Mouse (Mus musculus) small intestine, adult 2 months (tissue): ENCODE results near the gene Gm20604. TPM values are rescaled to one million over a fixed set of nuclear protein-coding genes. Genes with fewer than 3 reads are reported as not detected.

Experiments
- H3K27ac ChIP-seq: fragments of 200-500 bp; 2 replicates; pipeline ENCODE4 v1.5.1; 2012; ENCODE audit warnings: low read depth, low read length, control low read depth, inconsistent platforms; ENCODE audit not compliant: insufficient read depth
- H3K27me3 ChIP-seq: fragments of 200-500 bp; 2 replicates; pipeline ENCODE4 v1.6.1; 2012; ENCODE audit warnings: mild to moderate bottlenecking, moderate library complexity, low read length, inconsistent platforms; ENCODE audit not compliant: control insufficient read depth, insufficient read depth
- H3K36me3 ChIP-seq: fragments of 200-500 bp; 2 replicates; pipeline ENCODE4 v1.6.1; 2012; ENCODE audit warnings: mild to moderate bottlenecking, low read length, control low read depth, inconsistent platforms; ENCODE audit not compliant: control insufficient read depth, insufficient read depth
- H3K4me1 ChIP-seq: fragments of 200-500 bp; 2 replicates; pipeline ENCODE4 v1.6.1; 2012; ENCODE audit warnings: low read length, inconsistent platforms, mixed read lengths; ENCODE audit not compliant: control insufficient read depth, insufficient read depth, insufficient read length
- H3K4me3 ChIP-seq: fragments of 200-500 bp; 2 replicates; pipeline ENCODE4 v1.5.1; 2012; ENCODE audit warnings: low read depth, mild to moderate bottlenecking, control low read depth, inconsistent platforms, low read length, moderate library complexity
- CTCF ChIP-seq: fragments of 200-500 bp; IDR thresholded peaks from 2 replicates; pipeline ENCODE4 v1.5.1; 2012; ENCODE audit warnings: low read depth, mild to moderate bottlenecking, control low read depth, inconsistent platforms, low read length, moderate library complexity, mixed read lengths; ENCODE audit not compliant: insufficient replicate concordance, insufficient read length; ENCODE audit errors: extremely low read depth
- POLR2A ChIP-seq: fragments of 200-500 bp; IDR thresholded peaks from 2 replicates; pipeline ENCODE4 v1.6.1; 2012; ENCODE audit warnings: low read depth, mild to moderate bottlenecking, control low read depth, inconsistent platforms, low read length, moderate library complexity
- WGBS: fragments of 180-500 bp; shearing (Covaris S2); methylation state at CpG from one replicate; pipeline ENCODE4 v1.1.7; 2018; 5-methylcytosine and 5-hydroxymethylcytosine counted together
- polyA plus RNA-seq: library from polyadenylated mRNA; depleted of rRNA; stranded (reverse); fragments of >200 nt; gene quantifications from 2 replicates; pipeline ENCODE4 v1.2.3, GENCODE M21; 2012; rRNA removed

Gm20604 gene
- polyA plus RNA-seq, result 0.47 and 0.84 TPM in 2 replicates

DNA sequence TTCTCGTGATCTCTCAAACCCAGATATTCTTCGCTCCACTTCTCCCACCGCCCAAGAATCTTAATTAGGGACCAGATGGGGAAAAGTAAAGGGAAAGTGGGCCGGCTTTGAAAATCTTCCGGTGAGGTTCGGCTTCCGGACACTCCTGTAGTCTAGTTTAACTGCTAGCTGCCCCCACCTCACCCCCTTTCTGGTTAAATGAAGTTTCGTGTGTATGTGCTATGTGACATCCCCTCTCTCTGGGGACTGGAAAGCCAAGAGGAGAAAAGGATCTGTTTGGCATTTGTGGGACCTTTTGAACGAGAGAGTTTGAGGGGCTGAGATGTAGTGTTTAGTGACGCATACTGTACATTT is at the start of gene Gm20604:
Gm20604 (minus strand) TSS at position 270 of the 354 bp plus-strand sequence.
- 2% methylated on average over 10 of the region's 10 CpGs for WGBS
- no peak for TF ChIP-seq POLR2A
- no peak for TF ChIP-seq CTCF
- H3K27me3 ChIP-seq, result no peaks in the 10 kb centered on the region
- peaks cover 5% of the 10 kb centered on the region for H3K36me3 ChIP-seq
- peaks cover 9% of the 10 kb centered on the region; the same call in 1 of the 2 replicates for H3K4me1 ChIP-seq
- peak within 1 kb of the TSS; percentile 93 for H3K4me3 ChIP-seq
- peak within 1 kb of the TSS; percentile 65 for H3K27ac ChIP-seq

DNA sequence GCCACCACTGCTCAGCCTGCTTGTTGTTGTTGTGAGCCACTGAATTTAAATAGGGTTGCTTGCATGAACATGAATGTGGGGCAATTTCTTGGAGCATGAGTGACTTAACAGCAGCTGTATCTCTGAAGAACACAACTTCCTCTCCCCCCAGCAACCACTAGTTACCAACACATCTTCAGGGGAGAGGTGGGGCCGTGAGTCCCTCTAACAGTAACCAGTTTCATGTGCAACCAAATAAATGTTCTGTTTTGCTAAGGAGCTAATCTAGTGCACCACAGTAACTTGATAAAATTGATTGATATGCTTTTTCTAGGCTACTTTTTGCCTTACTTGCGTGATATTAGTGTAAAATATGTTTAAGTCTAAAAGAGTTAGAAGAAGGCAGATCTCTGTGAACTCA is 41.1 kb upstream of the Gm20604 start:
- Histone ChIP-seq H3K4me3 (no peak overlapping the region), H3K27me3 (no peaks in the 10 kb centered on the region), H3K27ac (no peak overlapping the region), H3K36me3 (peaks cover 14% of the 10 kb centered on the region), H3K4me1 (peaks cover 3% of the 10 kb centered on the region; the same call in 1 of the 2 replicates)
- 88% methylated on average over 2 of the region's 2 CpGs for WGBS
- TF ChIP-seq POLR2A, result no peak
- no peak for TF ChIP-seq CTCF

GRCm38 (mm10) chr12:102787927-102788326 is 29.5 kb upstream of the Gm20604 start:
- Histone ChIP-seq H3K4me1 (no peaks in the 10 kb centered on the region), H3K36me3 (peaks cover 63% of the 10 kb centered on the region), H3K4me3 (no peak overlapping the region), H3K27ac (no peak overlapping the region), H3K27me3 (no peaks in the 10 kb centered on the region)
- 67% methylated on average over 7 of the region's 7 CpGs for WGBS
- TF ChIP-seq POLR2A (no peak), CTCF (no peak)

- Histone ChIP-seq H3K27ac (no peak overlapping the region), H3K4me3 (no peak overlapping the region), H3K36me3 (peaks cover 54% of the 10 kb centered on the region), H3K4me1 (no peaks in the 10 kb centered on the region), H3K27me3 (no peaks in the 10 kb centered on the region)
- no peak for TF ChIP-seq CTCF
- TF ChIP-seq POLR2A, result no peak
- 87% methylated on average over 5 of the region's 5 CpGs for WGBS
Measured at GRCm38 (mm10) chr12:102785593-102785985, 27.1 kb upstream of the Gm20604 start.

GRCm38 (mm10) chr12:102784899-102785592 is 26.6 kb upstream of the Gm20604 start:
- no peak overlapping the region for H3K4me3 ChIP-seq
- H3K36me3 ChIP-seq, result peaks cover 48% of the 10 kb centered on the region
- no peak overlapping the region for H3K27ac ChIP-seq
- WGBS, result 88% methylated on average over 19 of the region's 19 CpGs
- no peaks in the 10 kb centered on the region for H3K27me3 ChIP-seq
- H3K4me1 ChIP-seq, result no peaks in the 10 kb centered on the region
- TF ChIP-seq POLR2A, result no peak
- TF ChIP-seq CTCF, result no peak

DNA sequence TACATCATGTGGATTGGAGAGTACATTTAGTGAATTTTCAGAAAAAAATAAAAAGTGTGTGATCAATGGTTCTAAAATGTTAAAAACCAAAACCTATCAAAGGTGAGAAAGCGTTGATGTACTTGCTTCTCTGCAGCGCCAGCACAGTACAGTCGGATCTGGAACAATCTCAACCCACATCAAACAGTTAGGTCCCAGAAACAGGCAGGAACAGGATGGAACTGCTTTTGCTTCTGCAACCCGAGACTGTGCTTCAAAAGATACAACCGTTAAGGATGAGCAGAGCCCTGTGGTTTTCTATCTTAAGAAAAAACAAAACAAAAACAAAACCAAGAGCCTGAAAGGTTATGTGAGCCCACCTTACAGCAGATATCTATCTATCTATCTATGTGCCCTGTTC is 24.4 kb upstream of the Gm20604 start:
- H3K4me1 ChIP-seq, result no peaks in the 10 kb centered on the region
- TF ChIP-seq CTCF (no peak), POLR2A (no peak)
- 90% methylated on average over 5 of the region's 5 CpGs for WGBS
- no peaks in the 10 kb centered on the region for H3K27me3 ChIP-seq
- peaks cover 36% of the 10 kb centered on the region for H3K36me3 ChIP-seq
- H3K27ac ChIP-seq, result no peak overlapping the region
- H3K4me3 ChIP-seq, result no peak overlapping the region

GRCm38 (mm10) chr12:102779452-102779851 is 21.0 kb upstream of the Gm20604 start:
- TF ChIP-seq POLR2A (no peak), CTCF (no peak)
- WGBS, result 54% methylated on average over 3 of the region's 3 CpGs
- H3K27ac ChIP-seq, result no peak overlapping the region
- no peak overlapping the region for H3K4me3 ChIP-seq
- no peaks in the 10 kb centered on the region for H3K4me1 ChIP-seq
- peaks cover 25% of the 10 kb centered on the region for H3K36me3 ChIP-seq
- no peaks in the 10 kb centered on the region for H3K27me3 ChIP-seq
